In the genomic region with DNA sequence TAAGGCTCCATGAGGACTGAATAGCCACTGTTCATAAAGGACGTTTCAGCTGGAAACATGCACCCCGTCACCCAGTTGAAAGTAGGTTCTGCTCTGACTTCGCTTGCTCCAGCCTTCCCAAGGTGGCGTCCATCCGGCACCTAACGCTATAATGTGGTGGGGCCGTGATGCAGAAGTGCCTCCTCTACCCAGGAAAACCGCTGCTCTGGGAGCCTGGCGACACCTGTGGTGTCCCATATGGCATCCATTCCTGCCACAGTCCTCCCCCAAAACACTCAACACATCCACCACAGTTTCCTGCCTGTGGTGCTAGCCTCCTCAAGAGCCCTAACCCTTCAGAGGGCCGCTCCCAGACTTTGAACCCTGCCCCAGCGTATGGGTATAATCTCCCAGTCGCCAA, we compare ENCODE assay signal across 23 mouse cellular contexts. TPM values are rescaled to one million over a fixed set of nuclear protein-coding genes. Genes with fewer than 3 reads are reported as not detected.
"Had no signal": no experiment of that assay in that cellular context is flagged by ENCODE, and none has a peak within 500 bp of the region (broad histone marks: within the 10 kb centered on the region; RNA-seq: fewer than 3 reads in every experiment).

No protein-coding gene starts in this region.

- H3K9ac ChIP-seq: liver, embryonic 15.5 days; liver, postnatal 0 days; lung, embryonic 15.5 days; midbrain, embryonic 13.5 days; midbrain, embryonic 15.5 days; neural tube, embryonic 12.5 days had no signal

- H3K36me3 ChIP-seq: liver, embryonic 15.5 days; lung, embryonic 15.5 days; neural tube, embryonic 12.5 days had no signal

- H3K4me3 ChIP-seq: liver, embryonic 15.5 days; lung, embryonic 15.5 days; midbrain, embryonic 13.5 days; midbrain, embryonic 15.5 days; neural tube, embryonic 12.5 days had no signal

- H3K9me3 ChIP-seq: liver, embryonic 15.5 days; lung, embryonic 15.5 days; midbrain, embryonic 13.5 days; midbrain, embryonic 15.5 days; neural tube, embryonic 12.5 days had no signal

- ATAC-seq: liver, postnatal 0 days; lung, postnatal 0 days; midbrain, embryonic 13.5 days; midbrain, embryonic 15.5 days had no signal

- H3K27me3 ChIP-seq: liver, embryonic 15.5 days; lung, embryonic 15.5 days; midbrain, embryonic 13.5 days; midbrain, embryonic 15.5 days; neural tube, embryonic 12.5 days had no signal

- H3K27ac ChIP-seq: liver, embryonic 15.5 days; lung, embryonic 15.5 days; macrophage; midbrain, embryonic 13.5 days; midbrain, embryonic 15.5 days; neural tube, embryonic 12.5 days had no signal

- H3K4me2 ChIP-seq: liver, embryonic 15.5 days; lung, embryonic 15.5 days; midbrain, embryonic 11.5 days; midbrain, embryonic 13.5 days; midbrain, embryonic 15.5 days; neural tube, embryonic 12.5 days had no signal

- DNase-seq: liver, postnatal 0 days; lung, adult 2 months; lung, postnatal 14 days; lung, postnatal 36 days; right cerebral cortex, postnatal 14 days; right cerebral cortex, postnatal 4 days; spleen, adult 18-20 months; thymus, adult 18-20 months; thymus, postnatal 14 days; thymus, postnatal 36 days had no signal

- H3K4me1 ChIP-seq: liver, embryonic 15.5 days; lung, embryonic 15.5 days had no signal

RNA-seq across cellular contexts. Expression of a gene that starts 51.2 kb away (rescaled TPM):
- total RNA-seq: monocyte, adult 5-6 weeks; neutrophil, adult 5-6 weeks had no signal
- polyA plus RNA-seq: liver, embryonic 15.5 days; liver, postnatal 0 days; macrophage; midbrain, embryonic 11.5 days; neural tube, embryonic 12.5 days; small intestine, adult 2 months; stomach, embryonic 14.5 days; stomach, embryonic 16.5 days had no signal
